Mouse (Mus musculus) kidney, embryonic 14.5 days (tissue): Measurements from ENCODE around the gene Zfp709. TPM values are rescaled to one million over a fixed set of nuclear protein-coding genes. Genes with fewer than 3 reads are reported as not detected.
"Not testable (repeated sequence)": the region's sequence is repeated elsewhere in the genome, so short reads cannot be mapped to it uniquely, and the experiment has no call there.

ENCODE experiments used
- ATAC-seq: fragments of 200-750 bp; cut with Nextera tagmentation; 2 replicates; pipeline ENCODE4 v1.8.0; 2017; ENCODE audit warnings: moderate number of reproducible peaks, mild to moderate bottlenecking, moderate TSS enrichment, moderate library complexity; ENCODE audit not compliant: low FRiP score, low TSS enrichment
- H3K27ac ChIP-seq: fragments of 300-500 bp; sonication (generic); 2 replicates; pipeline ENCODE4 v1.5.1; 2014; ENCODE audit warnings: low read depth, mild to moderate bottlenecking, low read length, moderate library complexity, mixed read lengths
- H3K27me3 ChIP-seq: fragments of 300-500 bp; sonication (generic); 2 replicates; pipeline ENCODE4 v1.6.1; 2014; ENCODE audit warnings: mild to moderate bottlenecking, low read length; ENCODE audit not compliant: control insufficient read depth, insufficient read depth
- H3K36me3 ChIP-seq: fragments of 300-500 bp; sonication (generic); 2 replicates; pipeline ENCODE4 v1.6.1; 2014; ENCODE audit warnings: low read length, mixed read lengths; ENCODE audit not compliant: control insufficient read depth, insufficient read depth
- H3K4me1 ChIP-seq: fragments of 300-500 bp; sonication (generic); 2 replicates; pipeline ENCODE4 v1.6.1; 2014; ENCODE audit warnings: low read length, mixed read lengths; ENCODE audit not compliant: control insufficient read depth, insufficient read depth
- H3K4me2 ChIP-seq: fragments of 300-500 bp; sonication (generic); replicated peaks from 2 replicates; pipeline ENCODE4 v1.6.1; 2014; ENCODE audit warnings: low read depth, mild to moderate bottlenecking, low read length
- H3K4me3 ChIP-seq: fragments of 300-500 bp; sonication (generic); 2 replicates; pipeline ENCODE4 v1.5.1; 2014; ENCODE audit warnings: mild to moderate bottlenecking, low read length
- H3K9ac ChIP-seq: fragments of 300-500 bp; sonication (generic); 2 replicates; pipeline ENCODE4 v1.6.1; 2014; ENCODE audit warnings: low read depth, mild to moderate bottlenecking, low read length, moderate library complexity
- H3K9me3 ChIP-seq: fragments of 300-500 bp; sonication (generic); 2 replicates; pipeline ENCODE4 v1.6.1; 2016; ENCODE audit warnings: low read length; ENCODE audit not compliant: control insufficient read depth
- WGBS: fragments of 180-500 bp; shearing (Covaris S2); extraction: QIAGEN DNeasy Blood & Tissue Kit; methylation state at CpG from one replicate; pipeline ENCODE4 v1.1.7; 2014; 5-methylcytosine and 5-hydroxymethylcytosine counted together
- polyA plus RNA-seq: library from polyadenylated mRNA; unstranded; fragments of >200 nt; fragmentation: Nextera tagmentation; extraction: Ambion mirVana; gene quantifications from 2 replicates; pipeline ENCODE4 v1.2.1, GENCODE M21; 2014

The Zfp709 gene
- polyA plus RNA-seq, 1 experiment from 2014 or later: 7.7 TPM

GRCm38 (mm10) chr8:71912286-71912685 is 30.5 kb downstream of the Zfp709 start:
- no peak overlapping the region for H3K4me2 ChIP-seq
- ATAC-seq: no peak
- no peak overlapping the region for H3K27ac ChIP-seq
- H3K9me3 ChIP-seq: no peaks in the 10 kb centered on the region
- no peaks in the 10 kb centered on the region for H3K4me1 ChIP-seq
- peaks cover 16% of the 10 kb centered on the region; the same call in 1 of the 2 replicates for H3K36me3 ChIP-seq
- no peak overlapping the region for H3K9ac ChIP-seq
- no peak overlapping the region for H3K4me3 ChIP-seq
- WGBS: 92% methylated on average over 2 of the region's 2 CpGs
- H3K27me3 ChIP-seq: no peaks in the 10 kb centered on the region

GRCm38 (mm10) chr8:71922567-71923401 is 41.0 kb downstream of the Zfp709 start:
- H3K4me2 ChIP-seq: peak overlapping the region; percentile 62
- H3K4me1 ChIP-seq: no peaks in the 10 kb centered on the region
- ATAC-seq: peak; percentile 100
- peak overlapping the region; percentile 98 for H3K27ac ChIP-seq
- H3K9ac ChIP-seq: peak overlapping the region; percentile 88
- under 1% methylated on average over 57 of the region's 57 CpGs for WGBS
- H3K9me3 ChIP-seq: no peaks in the 10 kb centered on the region
- H3K36me3 ChIP-seq: no peaks in the 10 kb centered on the region; the same call in 1 of the 2 replicates
- no peaks in the 10 kb centered on the region for H3K27me3 ChIP-seq
- H3K4me3 ChIP-seq: peak overlapping the region; percentile 72

- peaks cover 19% of the 10 kb centered on the region for H3K36me3 ChIP-seq
- H3K27me3 ChIP-seq: no peaks in the 10 kb centered on the region
- H3K4me2 ChIP-seq: no peak overlapping the region
- no peak overlapping the region for H3K9ac ChIP-seq
- H3K27ac ChIP-seq: no peak overlapping the region
- H3K9me3 ChIP-seq: no peaks in the 10 kb centered on the region
- no peaks in the 10 kb centered on the region for H3K4me1 ChIP-seq
- no peak overlapping the region for H3K4me3 ChIP-seq
- ATAC-seq: no peak
- WGBS: 94% methylated on average over 5 of the region's 5 CpGs
Measured at GRCm38 (mm10) chr8:71925791-71926190, 44.0 kb downstream of the Zfp709 start.

GRCm38 (mm10) chr8:71926551-71926950 is 44.7 kb downstream of the Zfp709 start:
- Histone ChIP-seq H3K4me1 (no peaks in the 10 kb centered on the region), H3K4me2 (no peak overlapping the region), H3K27ac (no peak overlapping the region), H3K36me3 (peaks cover 25% of the 10 kb centered on the region), H3K9me3 (0 out of 2 replicates have a peak, but pooled peaks cover 2% of the 10 kb centered on the region), H3K9ac (no peak overlapping the region), H3K4me3 (no peak overlapping the region), H3K27me3 (no peaks in the 10 kb centered on the region)
- 95% methylated on average over 3 of the region's 3 CpGs for WGBS
- no peak for ATAC-seq

GRCm38 (mm10) chr8:71927779-71928178 is 46.0 kb downstream of the Zfp709 start:
- Histone ChIP-seq H3K9me3 (0 out of 2 replicates have a peak, but pooled peaks cover 3% of the 10 kb centered on the region), H3K4me1 (no peaks in the 10 kb centered on the region)
- ATAC-seq: no peak

GRCm38 (mm10) chr8:71938037-71938436 is 56.2 kb downstream of the Zfp709 start:
- H3K9me3 ChIP-seq, H3K4me3 ChIP-seq, H3K27ac ChIP-seq, H3K27me3 ChIP-seq, H3K36me3 ChIP-seq, H3K4me2 ChIP-seq, ATAC-seq, H3K4me1 ChIP-seq, H3K9ac ChIP-seq: not testable (repeated sequence)
- WGBS: 86% methylated on average over 2 of the region's 2 CpGs

More at GRCm38 (mm10) chr8:71927779-71928178, 46.0 kb downstream of the Zfp709 start:
- Histone ChIP-seq H3K9ac (no peak overlapping the region), H3K4me3 (no peak overlapping the region), H3K36me3 (peaks cover 29% of the 10 kb centered on the region), H3K27me3 (no peaks in the 10 kb centered on the region), H3K4me2 (no peak overlapping the region), H3K27ac (no peak overlapping the region)

- 81% methylated on average over 2 of the region's 2 CpGs for WGBS
Measured at GRCm38 (mm10) chr8:71940293-71941208, 58.7 kb downstream of the Zfp709 start.

GRCm38 (mm10) chr8:71941776-71942175 is 60.0 kb downstream of the Zfp709 start:
- whole genome bisulfite sequencing: 81% methylated on average over 1 of the region's 1 CpGs
- Histone ChIP-seq H3K27me3 (no peaks in the 10 kb centered on the region), H3K4me1 (no peaks in the 10 kb centered on the region), H3K4me2 (no peak overlapping the region), H3K4me3 (no peak overlapping the region), H3K27ac (no peak overlapping the region), H3K9ac (no peak overlapping the region), H3K36me3 (no peaks in the 10 kb centered on the region), H3K9me3 (no peaks in the 10 kb centered on the region)
- no peak for ATAC-seq

More at GRCm38 (mm10) chr8:71940293-71941208, 58.7 kb downstream of the Zfp709 start:
- H3K9me3 ChIP-seq: no peaks in the 10 kb centered on the region
- H3K9ac ChIP-seq: no peak overlapping the region
- H3K27ac ChIP-seq: no peak overlapping the region
- no peak for ATAC-seq
- H3K36me3 ChIP-seq: no peaks in the 10 kb centered on the region
- no peaks in the 10 kb centered on the region for H3K4me1 ChIP-seq
- no peak overlapping the region for H3K4me2 ChIP-seq
- H3K4me3 ChIP-seq: no peak overlapping the region
- no peaks in the 10 kb centered on the region for H3K27me3 ChIP-seq
